Mouse (Mus musculus): ENCODE results near the gene H2-Eb2. TPM values are rescaled to one million over a fixed set of nuclear protein-coding genes. Genes with fewer than 3 reads are reported as not detected.
A peak's percentile ranks its signal among the peaks of the same experiment; 100 is the strongest.

Gene H2-Eb2
- polyA plus RNA-seq, 1 experiment from 2014 or later, result 0.42 TPM

DNA sequence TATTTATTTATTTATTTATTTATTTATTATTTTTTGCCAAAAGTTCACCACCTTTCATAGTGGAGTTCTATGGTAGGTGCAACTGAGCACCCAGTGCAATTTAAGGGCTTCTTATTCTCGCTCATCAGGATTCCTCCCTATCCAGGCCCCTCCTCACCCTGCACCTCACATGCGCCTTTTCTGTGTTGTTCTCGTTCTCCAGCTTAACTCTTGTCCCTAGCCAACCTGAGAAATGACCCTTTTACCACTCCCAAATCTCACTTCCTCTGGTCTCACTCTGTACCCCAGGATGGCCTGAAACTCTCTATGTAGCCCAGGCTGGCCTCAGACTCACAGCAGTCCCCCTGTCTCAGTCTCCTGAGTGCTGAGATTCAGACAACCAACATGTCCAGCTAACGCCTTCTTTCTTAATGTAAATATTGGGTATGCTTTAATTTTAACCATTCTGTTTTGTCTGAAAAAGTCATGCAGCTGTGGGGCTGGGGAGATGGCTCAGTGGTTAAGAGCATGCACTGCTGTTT lies 23.7 kb upstream of the H2-Eb2 start:
- Histone ChIP-seq H3K4me3 (ENCODE audit: low read length) (no peak overlapping the region), H3K27me3 (ENCODE audit: control insufficient read depth, insufficient read depth, low read length) (no peaks in the 10 kb centered on the region), H3K4me2 (ENCODE audit: low read depth, low read length) (no peak overlapping the region), H3K4me1 (ENCODE audit: control insufficient read depth, insufficient read depth, low read length) (no peaks in the 10 kb centered on the region), H3K27ac (ENCODE audit: low read length) (no peak overlapping the region), H3K9ac (ENCODE audit: low read length) (no peak overlapping the region), H3K9me3 (replicated peaks; ENCODE audit: control insufficient read depth, low read length) (no peaks in the 10 kb centered on the region), H3K36me3 (ENCODE audit: control insufficient read depth, insufficient read depth) (no peaks in the 10 kb centered on the region)
- no peak for ATAC-seq (replicated peaks; ENCODE audit: extremely low read depth, insufficient read depth, low FRiP score)
- 86% methylated on average over 4 of the region's 4 CpGs for WGBS

DNA sequence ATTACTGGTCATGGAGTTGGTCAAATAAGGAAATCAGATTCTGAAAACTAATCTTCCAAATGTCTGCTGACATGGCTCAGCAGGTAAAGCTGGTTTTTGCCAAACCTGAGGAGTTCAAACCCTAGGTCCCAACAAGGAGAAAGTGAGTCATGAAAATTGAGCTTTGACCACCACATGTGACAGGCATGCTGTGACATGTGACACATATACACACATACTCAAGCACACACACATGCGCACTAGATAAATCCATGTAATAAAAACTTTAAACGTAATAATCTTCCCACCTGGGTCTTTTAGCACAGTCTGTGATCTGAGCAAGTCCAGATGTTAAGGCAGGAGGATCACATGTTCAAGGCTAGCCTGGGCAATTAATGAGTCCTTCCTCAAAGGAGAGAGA lies 21.7 kb upstream of the H2-Eb2 start:
- Histone ChIP-seq H3K9me3 (replicated peaks; ENCODE audit: control insufficient read depth, low read length) (no peaks in the 10 kb centered on the region), H3K27me3 (ENCODE audit: control insufficient read depth, insufficient read depth, low read length) (no peaks in the 10 kb centered on the region), H3K4me1 (ENCODE audit: control insufficient read depth, insufficient read depth, low read length) (no peaks in the 10 kb centered on the region), H3K4me3 (ENCODE audit: low read length) (no peak overlapping the region), H3K4me2 (ENCODE audit: low read depth, low read length) (no peak overlapping the region), H3K9ac (ENCODE audit: low read length) (no peak overlapping the region), H3K36me3 (ENCODE audit: control insufficient read depth, insufficient read depth) (no peaks in the 10 kb centered on the region), H3K27ac (ENCODE audit: low read length) (no peak overlapping the region)
- 77% methylated on average over 2 of the region's 2 CpGs for WGBS
- ATAC-seq (replicated peaks; ENCODE audit: extremely low read depth, insufficient read depth, low FRiP score), result no peak

DNA sequence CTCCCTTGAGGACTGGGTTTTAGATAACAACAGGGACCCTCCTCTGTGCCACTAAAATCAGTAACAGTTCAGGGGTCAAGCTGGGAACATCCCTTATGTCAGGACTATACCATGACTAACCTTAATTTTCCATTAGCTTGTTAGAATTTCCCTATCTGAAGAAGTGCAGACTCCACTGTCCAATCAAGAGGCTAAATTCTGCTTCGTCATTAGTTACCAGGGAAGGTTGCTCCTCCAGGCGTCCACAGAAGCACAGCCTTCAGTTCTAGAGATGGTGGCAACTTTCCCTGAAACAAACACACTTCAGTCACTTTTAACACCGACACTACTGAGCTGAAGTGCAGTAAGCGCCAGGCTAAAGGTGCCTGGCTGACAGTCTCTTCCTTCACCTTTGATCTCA lies 20.7 kb upstream of the H2-Eb2 start:
- Histone ChIP-seq H3K4me1 (ENCODE audit: control insufficient read depth, insufficient read depth, low read length) (no peaks in the 10 kb centered on the region), H3K27me3 (ENCODE audit: control insufficient read depth, insufficient read depth, low read length) (no peaks in the 10 kb centered on the region), H3K9ac (ENCODE audit: low read length) (no peak overlapping the region), H3K36me3 (ENCODE audit: control insufficient read depth, insufficient read depth) (no peaks in the 10 kb centered on the region), H3K9me3 (replicated peaks; ENCODE audit: control insufficient read depth, low read length) (no peaks in the 10 kb centered on the region), H3K4me3 (ENCODE audit: low read length) (no peak overlapping the region), H3K27ac (ENCODE audit: low read length) (no peak overlapping the region), H3K4me2 (ENCODE audit: low read depth, low read length) (no peak overlapping the region)
- peak; percentile 38; the same call in 1 of the 2 replicates for ATAC-seq (replicated peaks; ENCODE audit: extremely low read depth, insufficient read depth, low FRiP score)
- WGBS, result 22% methylated on average over 4 of the region's 4 CpGs

DNA sequence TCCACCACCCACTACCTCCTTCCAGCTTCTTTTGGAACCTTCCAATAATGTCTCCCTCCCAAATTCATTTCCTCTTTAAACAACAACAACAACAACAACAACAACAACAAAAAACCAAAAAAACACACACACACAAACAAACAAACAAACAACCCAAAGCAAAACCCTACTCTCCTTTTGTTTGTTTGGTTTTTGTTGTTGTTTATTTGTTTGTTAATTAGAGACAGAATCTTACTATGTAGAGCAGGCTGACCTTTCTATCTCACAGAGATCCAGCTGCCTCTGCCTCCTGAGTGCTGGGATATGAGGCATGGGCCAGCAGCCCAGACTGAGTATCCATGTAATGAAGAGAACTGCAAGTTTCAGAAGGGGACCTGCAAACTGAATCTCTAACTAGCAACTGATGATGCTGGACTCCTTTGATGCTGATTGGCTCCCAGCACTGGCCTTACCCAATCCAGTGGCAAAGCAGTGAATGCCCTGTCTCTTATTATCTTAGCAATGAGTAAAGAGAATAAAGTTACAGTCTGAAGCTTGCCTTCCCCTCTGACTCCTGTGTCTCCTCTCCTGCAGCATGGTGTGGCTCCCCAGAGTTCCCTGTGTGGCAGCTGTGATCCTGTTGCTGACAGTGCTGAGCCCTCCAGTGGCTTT lies 20.0 kb upstream of the H2-Eb2 start, which contains the start of gene H2-Eb1:
TSS of gene H2-Eb1 (plus strand) at position 488 of the 651 bp plus-strand sequence.
- Histone ChIP-seq H3K36me3 (ENCODE audit: control insufficient read depth, insufficient read depth) (no peaks in the 10 kb centered on the region), H3K4me1 (ENCODE audit: control insufficient read depth, insufficient read depth, low read length) (no peaks in the 10 kb centered on the region), H3K4me2 (ENCODE audit: low read depth, low read length) (no peak within 1 kb of the TSS), H3K9ac (ENCODE audit: low read length) (no peak within 1 kb of the TSS), H3K9me3 (replicated peaks; ENCODE audit: control insufficient read depth, low read length) (no peaks in the 10 kb centered on the region), H3K27ac (ENCODE audit: low read length) (no peak within 1 kb of the TSS), H3K27me3 (ENCODE audit: control insufficient read depth, insufficient read depth, low read length) (no peaks in the 10 kb centered on the region), H3K4me3 (ENCODE audit: low read length) (no peak within 1 kb of the TSS)
- ATAC-seq (replicated peaks; ENCODE audit: extremely low read depth, insufficient read depth, low FRiP score), result peak; percentile 77

DNA sequence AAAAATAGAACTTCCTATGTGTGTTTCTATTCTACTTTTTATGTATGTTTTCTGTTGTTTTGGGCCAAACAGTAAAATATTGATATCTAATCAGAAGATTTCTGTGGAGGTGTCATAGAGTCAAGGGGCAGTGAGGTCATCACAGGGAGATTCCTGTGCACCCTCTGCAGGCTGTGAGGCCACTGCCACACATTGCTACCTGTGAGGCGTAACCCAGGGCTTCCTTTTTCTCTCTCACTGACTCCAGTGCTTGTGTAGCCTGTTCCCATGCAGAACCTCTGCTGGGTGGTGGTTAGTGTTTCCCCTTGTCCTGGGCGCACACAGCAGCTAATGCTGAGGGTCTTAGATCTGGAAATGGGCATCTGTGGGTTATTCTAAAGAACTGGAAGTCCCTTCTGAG lies 19.1 kb upstream of the H2-Eb2 start:
- Histone ChIP-seq H3K4me2 (ENCODE audit: low read depth, low read length) (no peak overlapping the region), H3K9me3 (replicated peaks; ENCODE audit: control insufficient read depth, low read length) (no peaks in the 10 kb centered on the region), H3K36me3 (ENCODE audit: control insufficient read depth, insufficient read depth) (no peaks in the 10 kb centered on the region), H3K4me1 (ENCODE audit: control insufficient read depth, insufficient read depth, low read length) (no peaks in the 10 kb centered on the region), H3K4me3 (ENCODE audit: low read length) (no peak overlapping the region), H3K27ac (ENCODE audit: low read length) (no peak overlapping the region), H3K9ac (ENCODE audit: low read length) (no peak overlapping the region), H3K27me3 (ENCODE audit: control insufficient read depth, insufficient read depth, low read length) (no peaks in the 10 kb centered on the region)
- 69% methylated on average over 2 of the region's 2 CpGs for WGBS
- ATAC-seq (replicated peaks; ENCODE audit: extremely low read depth, insufficient read depth, low FRiP score), result no peak

DNA sequence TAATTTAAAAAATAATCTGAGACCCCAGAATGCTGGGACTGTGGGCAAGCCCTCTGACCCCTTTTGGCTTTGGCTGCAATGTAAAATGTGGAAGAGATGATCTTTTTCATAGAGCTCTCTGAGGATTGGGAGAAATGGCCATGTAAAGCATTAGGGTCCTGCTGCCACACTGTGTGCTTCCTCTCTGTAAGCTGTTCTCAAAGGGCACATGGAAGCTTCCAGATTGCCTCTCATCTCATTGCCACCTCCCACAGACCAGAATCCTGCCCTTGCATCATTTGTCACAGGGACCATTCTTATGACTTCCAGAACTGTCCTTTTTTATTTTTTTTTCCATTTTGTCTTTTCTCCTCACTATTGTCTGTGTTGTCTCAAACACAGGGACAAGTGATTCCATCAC lies 18.2 kb upstream of the H2-Eb2 start:
- H3K4me1 ChIP-seq (ENCODE audit: control insufficient read depth, insufficient read depth, low read length), result no peaks in the 10 kb centered on the region
- H3K36me3 ChIP-seq (ENCODE audit: control insufficient read depth, insufficient read depth), result no peaks in the 10 kb centered on the region
- no peak overlapping the region for H3K4me2 ChIP-seq (ENCODE audit: low read depth, low read length)
- ATAC-seq (replicated peaks; ENCODE audit: extremely low read depth, insufficient read depth, low FRiP score), result no peak
- no peak overlapping the region for H3K27ac ChIP-seq (ENCODE audit: low read length)
- H3K9me3 ChIP-seq (replicated peaks; ENCODE audit: control insufficient read depth, low read length), result no peaks in the 10 kb centered on the region
- no peaks in the 10 kb centered on the region for H3K27me3 ChIP-seq (ENCODE audit: control insufficient read depth, insufficient read depth, low read length)
- H3K4me3 ChIP-seq (ENCODE audit: low read length), result no peak overlapping the region
- H3K9ac ChIP-seq (ENCODE audit: low read length), result no peak overlapping the region

DNA sequence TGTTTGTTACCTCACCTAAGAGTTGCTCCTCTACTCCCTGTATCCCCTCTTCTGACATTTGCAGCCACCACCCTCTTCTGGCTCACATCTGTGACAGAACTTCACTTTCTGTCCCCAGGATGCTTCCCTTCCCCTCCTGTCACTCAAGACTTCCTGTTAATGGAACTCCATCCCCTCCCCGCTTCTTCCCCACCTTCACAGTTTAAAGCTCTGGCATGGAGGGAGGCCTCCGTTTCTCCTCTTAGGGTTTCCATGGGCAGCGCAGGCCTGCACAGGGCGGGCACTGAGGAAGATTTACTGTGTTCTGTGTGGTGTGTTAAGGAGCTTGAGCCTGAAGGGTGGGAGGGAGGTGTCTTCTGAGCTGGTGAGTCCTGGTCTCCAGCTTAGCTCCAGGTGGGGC lies 17.3 kb upstream of the H2-Eb2 start:
- H3K4me2 ChIP-seq (ENCODE audit: low read depth, low read length), result no peak overlapping the region
- 80% methylated on average over 4 of the region's 4 CpGs for WGBS
- H3K4me3 ChIP-seq (ENCODE audit: low read length), result no peak overlapping the region
- H3K9me3 ChIP-seq (replicated peaks; ENCODE audit: control insufficient read depth, low read length), result no peaks in the 10 kb centered on the region
- no peaks in the 10 kb centered on the region for H3K27me3 ChIP-seq (ENCODE audit: control insufficient read depth, insufficient read depth, low read length)
- no peak overlapping the region for H3K9ac ChIP-seq (ENCODE audit: low read length)
- no peaks in the 10 kb centered on the region for H3K36me3 ChIP-seq (ENCODE audit: control insufficient read depth, insufficient read depth)
- no peak for ATAC-seq (replicated peaks; ENCODE audit: extremely low read depth, insufficient read depth, low FRiP score)
- no peak overlapping the region for H3K27ac ChIP-seq (ENCODE audit: low read length)
- H3K4me1 ChIP-seq (ENCODE audit: control insufficient read depth, insufficient read depth, low read length), result no peaks in the 10 kb centered on the region

DNA sequence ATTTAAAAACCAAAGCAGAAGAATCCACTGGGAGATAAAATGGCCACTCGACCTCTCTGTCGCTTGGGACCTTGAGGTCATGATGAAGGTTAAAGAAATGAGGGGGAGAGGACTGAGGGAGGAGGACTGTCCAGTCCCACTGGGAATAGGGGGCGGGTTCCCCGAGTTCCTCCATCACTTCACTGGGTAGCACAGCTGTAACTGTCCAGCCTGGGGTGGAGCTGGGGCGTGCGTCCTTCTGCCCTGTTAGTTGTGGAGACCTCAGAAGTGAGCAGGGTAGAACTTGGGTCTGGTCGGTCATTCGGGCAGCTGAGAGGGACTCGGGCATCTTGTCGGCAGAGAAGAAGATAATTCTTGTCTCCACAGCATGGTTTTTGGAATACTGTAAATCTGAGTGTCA lies 16.2 kb upstream of the H2-Eb2 start:
- Histone ChIP-seq H3K27ac (ENCODE audit: low read length) (peak overlapping the region; percentile 58; the same call in 1 of the 2 replicates), H3K9ac (ENCODE audit: low read length) (peak overlapping the region; percentile 77), H3K4me2 (ENCODE audit: low read depth, low read length) (peak overlapping the region; percentile 72), H3K4me1 (ENCODE audit: control insufficient read depth, insufficient read depth, low read length) (no peaks in the 10 kb centered on the region), H3K36me3 (ENCODE audit: control insufficient read depth, insufficient read depth) (no peaks in the 10 kb centered on the region), H3K27me3 (ENCODE audit: control insufficient read depth, insufficient read depth, low read length) (no peaks in the 10 kb centered on the region), H3K9me3 (replicated peaks; ENCODE audit: control insufficient read depth, low read length) (no peaks in the 10 kb centered on the region), H3K4me3 (ENCODE audit: low read length) (peak overlapping the region; percentile 67)
- ATAC-seq (replicated peaks; ENCODE audit: extremely low read depth, insufficient read depth, low FRiP score), result no peak
- 31% methylated on average over 10 of the region's 10 CpGs for WGBS

DNA sequence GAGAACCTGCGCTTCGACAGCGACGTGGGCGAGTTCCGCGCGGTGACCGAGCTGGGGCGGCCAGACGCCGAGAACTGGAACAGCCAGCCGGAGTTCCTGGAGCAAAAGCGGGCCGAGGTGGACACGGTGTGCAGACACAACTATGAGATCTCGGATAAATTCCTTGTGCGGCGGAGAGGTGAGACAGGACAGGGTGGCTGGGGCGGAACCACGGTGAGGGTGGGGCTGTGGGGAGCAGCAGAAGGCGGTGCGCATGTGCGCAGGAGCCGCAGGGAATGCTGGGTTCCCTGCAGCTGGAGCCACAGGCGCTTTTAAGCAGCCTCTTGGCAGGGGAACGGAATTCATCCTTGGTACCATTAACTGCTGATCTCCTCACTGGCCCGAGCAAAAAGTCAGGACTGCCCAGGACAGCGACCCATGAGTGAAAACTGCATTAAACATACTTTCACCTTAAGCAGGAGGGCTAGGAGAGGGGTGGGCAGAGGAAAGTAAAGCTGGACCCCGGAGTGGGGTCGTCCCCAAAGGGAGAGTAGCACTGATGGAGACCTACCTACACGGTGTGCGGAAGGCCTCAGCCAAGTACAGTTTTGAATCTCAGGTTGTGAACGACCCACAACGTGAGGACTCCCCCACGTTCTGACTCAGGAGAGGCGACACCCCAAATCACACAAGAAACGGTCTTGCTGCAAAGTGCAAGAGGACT lies 15.6 kb upstream of the H2-Eb2 start:
- H3K4me3 ChIP-seq (ENCODE audit: low read length), result peak overlapping the region; percentile 67
- H3K9me3 ChIP-seq (replicated peaks; ENCODE audit: control insufficient read depth, low read length), result no peaks in the 10 kb centered on the region
- H3K4me1 ChIP-seq (ENCODE audit: control insufficient read depth, insufficient read depth, low read length), result no peaks in the 10 kb centered on the region
- peak; percentile 82 for ATAC-seq (replicated peaks; ENCODE audit: extremely low read depth, insufficient read depth, low FRiP score)
- WGBS, result 23% methylated on average over 38 of the region's 38 CpGs
- peak overlapping the region; percentile 58; the same call in 1 of the 2 replicates for H3K27ac ChIP-seq (ENCODE audit: low read length)
- H3K36me3 ChIP-seq (ENCODE audit: control insufficient read depth, insufficient read depth), result no peaks in the 10 kb centered on the region
- H3K9ac ChIP-seq (ENCODE audit: low read length), result peak overlapping the region; percentile 77
- H3K4me2 ChIP-seq (ENCODE audit: low read depth, low read length), result peak overlapping the region; percentile 72
- H3K27me3 ChIP-seq (ENCODE audit: control insufficient read depth, insufficient read depth, low read length), result no peaks in the 10 kb centered on the region
